Mouse (Mus musculus) MEL (cell line): ENCODE results near the gene Clstn3. TPM values are rescaled to one million over a fixed set of nuclear protein-coding genes. Genes with fewer than 3 reads are reported as not detected.

Experiments
- DNase-seq: peaks from one replicate; pipeline ENCODE4 v3.0.0; 2011; ENCODE audit warnings: low read depth, low spot score
- H3K27ac ChIP-seq: 2 replicates; pipeline ENCODE4 v1.5.1; 2012; ENCODE audit warnings: low read depth, mild to moderate bottlenecking, control low read depth, low read length, moderate library complexity; ENCODE audit not compliant: control insufficient read depth
- H3K27me3 ChIP-seq, 2 experiments: fragments of 150-350 bp in 1 of 2; sonication (generic) in 1 of 2; 2 replicates each; pipeline ENCODE4 v1.6.1; 2012; ENCODE audit warnings: low read length in 2 of 2, mild to moderate bottlenecking in 2 of 2, improper control_type of control experiment in 1 of 2, moderate library complexity in 1 of 2; ENCODE audit not compliant: insufficient read depth in 2 of 2, control insufficient read depth in 1 of 2
- H3K36me3 ChIP-seq, 2 experiments: 2 replicates each; pipeline ENCODE4 v1.6.1; 2012 to 2014; ENCODE audit warnings: low read length in 2 of 2, improper control_type of control experiment in 1 of 2, inconsistent platforms in 1 of 2, mild to moderate bottlenecking in 1 of 2; ENCODE audit not compliant: insufficient read depth in 2 of 2, control insufficient read depth in 1 of 2
- H3K4me1 ChIP-seq, 2 experiments: fragments of 150-350 bp in 1 of 2; sonication (generic) in 1 of 2; 2 replicates each; pipeline ENCODE4 v1.6.1; 2012; ENCODE audit warnings: low read length in 2 of 2, improper control_type of control experiment in 1 of 2, mild to moderate bottlenecking in 1 of 2; ENCODE audit not compliant: insufficient read depth in 2 of 2, control insufficient read depth in 1 of 2
- H3K4me3 ChIP-seq, 2 experiments: fragments of 150-350 bp in 1 of 2; sonication (generic) in 1 of 2; 2 replicates each; pipeline ENCODE4 v1.5.1; 2012; ENCODE audit warnings: low read depth in 2 of 2, low read length in 2 of 2, mild to moderate bottlenecking in 2 of 2, moderate library complexity in 2 of 2, control low read depth in 1 of 2, improper control_type of control experiment in 1 of 2; ENCODE audit not compliant: control insufficient read depth in 1 of 2, insufficient read depth in 1 of 2
- H3K79me2 ChIP-seq: 2 replicates; pipeline ENCODE4 v1.6.1; 2012; ENCODE audit warnings: mild to moderate bottlenecking, low read length, moderate library complexity; ENCODE audit not compliant: control insufficient read depth, poor library complexity, insufficient read depth
- H3K9ac ChIP-seq: 2 replicates; pipeline ENCODE4 v1.6.1; 2012; ENCODE audit warnings: low read depth, mild to moderate bottlenecking, control low read depth, low read length, moderate library complexity; ENCODE audit not compliant: control insufficient read depth, poor library complexity, severe bottlenecking
- H3K9me3 ChIP-seq: fragments of 150-350 bp; sonication (generic); replicated peaks from 2 replicates; pipeline ENCODE4 v1.6.1; 2012; ENCODE audit warnings: mild to moderate bottlenecking, low read length, improper control_type of control experiment, moderate library complexity; ENCODE audit not compliant: insufficient read depth
- BHLHE40 ChIP-seq: IDR thresholded peaks from 2 replicates; pipeline ENCODE4 v1.6.1; 2012; ENCODE audit warnings: low read depth, mild to moderate bottlenecking, inconsistent platforms, low read length, improper control_type of control experiment, borderline replicate concordance
- CHD1 ChIP-seq: IDR thresholded peaks from 2 replicates; pipeline ENCODE4 v1.6.1; 2012; ENCODE audit warnings: low read depth, mild to moderate bottlenecking, inconsistent platforms, low read length, improper control_type of control experiment
- E2F4 ChIP-seq: IDR thresholded peaks from 2 replicates; pipeline ENCODE4 v1.6.1; 2011; ENCODE audit warnings: low read depth, low read length, improper control_type of control experiment, borderline replicate concordance
- ETS1 ChIP-seq: IDR thresholded peaks from 2 replicates; pipeline ENCODE4 v1.6.1; 2012; ENCODE audit warnings: low read depth, mild to moderate bottlenecking, inconsistent platforms, low read length, improper control_type of control experiment, moderate library complexity
- GABPA ChIP-seq: IDR thresholded peaks from 2 replicates; pipeline ENCODE4 v1.6.1; 2012; ENCODE audit warnings: low read depth, mild to moderate bottlenecking, inconsistent platforms, low read length, improper control_type of control experiment, moderate library complexity
- KAT2A ChIP-seq: conservative IDR thresholded peaks from 2 replicates; pipeline ENCODE4 v1.6.1; 2012; ENCODE audit warnings: low read depth, low read length, improper control_type of control experiment, inconsistent platforms
- MAFK ChIP-seq: IDR thresholded peaks from 2 replicates; pipeline ENCODE4 v1.6.1; 2011; ENCODE audit warnings: low read depth, mild to moderate bottlenecking, low read length, improper control_type of control experiment, borderline replicate concordance
- MAZ ChIP-seq: IDR thresholded peaks from 2 replicates; pipeline ENCODE4 v1.6.1; 2012; ENCODE audit warnings: low read depth, mild to moderate bottlenecking, inconsistent platforms, low read length, improper control_type of control experiment
- MYB ChIP-seq: IDR thresholded peaks from 2 replicates; pipeline ENCODE4 v1.6.1; 2011; ENCODE audit warnings: mild to moderate bottlenecking, low read depth, low read length, improper control_type of control experiment
- NELFE ChIP-seq: IDR thresholded peaks from 2 replicates; pipeline ENCODE4 v1.6.1; 2011; ENCODE audit warnings: low read depth, low read length, improper control_type of control experiment
- NRF1 ChIP-seq: IDR thresholded peaks from 2 replicates; pipeline ENCODE4 v1.6.1; 2014; ENCODE audit warnings: low read depth, mild to moderate bottlenecking, inconsistent platforms, low read length, improper control_type of control experiment, moderate library complexity; ENCODE audit not compliant: poor library complexity, insufficient read depth, severe bottlenecking
- POLR2A ChIP-seq, 2 experiments: IDR thresholded peaks; 2 replicates each; pipeline ENCODE4 v1.6.1; 2011 to 2012; ENCODE audit warnings: low read length in 2 of 2, mild to moderate bottlenecking in 2 of 2, control low read depth in 1 of 2, improper control_type of control experiment in 1 of 2, low read depth in 1 of 2, moderate library complexity in 1 of 2; ENCODE audit not compliant: control insufficient read depth in 1 of 2, insufficient read depth in 1 of 2, poor library complexity in 1 of 2
- POLR2AphosphoS2 ChIP-seq: IDR thresholded peaks from 2 replicates; pipeline ENCODE4 v1.6.1; 2011; ENCODE audit warnings: low read length, improper control_type of control experiment
- POLR2AphosphoS5 ChIP-seq: IDR thresholded peaks from 2 replicates; pipeline ENCODE4 v1.6.1; 2012; ENCODE audit warnings: low read depth, borderline replicate concordance, mild to moderate bottlenecking, inconsistent platforms, low read length, moderate library complexity, mixed read lengths
- RAD21 ChIP-seq: IDR thresholded peaks from 2 replicates; pipeline ENCODE4 v1.6.1; 2011; ENCODE audit warnings: mild to moderate bottlenecking, low read depth, low read length, improper control_type of control experiment
- TAL1 ChIP-seq: IDR thresholded peaks from 2 replicates; pipeline ENCODE4 v1.6.1; 2012; ENCODE audit warnings: mild to moderate bottlenecking, inconsistent platforms, low read length, moderate library complexity, mixed read lengths
- ZKSCAN1 ChIP-seq: IDR thresholded peaks from 2 replicates; pipeline ENCODE4 v1.6.1; 2012; ENCODE audit warnings: low read depth, mild to moderate bottlenecking, inconsistent platforms, low read length, improper control_type of control experiment, moderate library complexity
- ZMIZ1 ChIP-seq: IDR thresholded peaks from 2 replicates; pipeline ENCODE4 v1.6.1; 2012; ENCODE audit warnings: low read depth, mild to moderate bottlenecking, inconsistent platforms, low read length, improper control_type of control experiment, moderate library complexity
- ZNF384 ChIP-seq: IDR thresholded peaks from 2 replicates; pipeline ENCODE4 v1.6.1; 2012; ENCODE audit warnings: low read depth, mild to moderate bottlenecking, inconsistent platforms, low read length, improper control_type of control experiment
- polyA plus RNA-seq, 2 experiments: library from polyadenylated mRNA; stranded (reverse) in 1 of 2; unstranded in 1 of 2; fragments of >175 nt in 1 of 2; fragments of >200 nt in 1 of 2; gene quantifications; 2 replicates each; pipeline versions ENCODE4 v1.2.1 to v1.2.4; 2012; ENCODE audit warnings: low replicate concordance in 2 of 2, low read depth in 1 of 2; ENCODE audit not compliant: insufficient read length in 2 of 2, insufficient read depth in 1 of 2, missing spikeins in 1 of 2
- total RNA-seq: library from RNA; depleted of rRNA; stranded (reverse); fragments of 300-350 nt; gene quantifications from 2 replicates; pipeline ENCODE4 v1.2.3, GENCODE M21; 2012

Gene Clstn3
- total and polyA plus RNA-seq, 3 experiments = 51.3 to 59.8 TPM; not detected in 1

- Histone ChIP-seq H3K4me3 (no peak overlapping the region), H3K27me3 (no peaks in the 10 kb centered on the region), H3K9ac (no peak overlapping the region), H3K36me3 (peaks cover 0 to 3% of the 10 kb centered on the region in 2 experiments; a peak in 2 of 4 replicates), H3K4me1 (no peaks in the 10 kb centered on the region), H3K9me3 (no peaks in the 10 kb centered on the region), H3K27ac (no peak overlapping the region), H3K79me2 (no peaks in the 10 kb centered on the region)
- DNase-seq = no peak
- TF ChIP-seq ETS1 (no peak), E2F4 (no peak), POLR2AphosphoS5 (no peak), MYB (no peak), POLR2A (IDR thresholded peaks at IDR 0.05; ENCODE audit: control insufficient read depth in 1 of 2, insufficient read depth in 1 of 2, low read depth in 1 of 2, low read length in 2 of 2, poor library complexity in 1 of 2) (no peak), CHD1 (no peak)
These were observed 28.3 kb downstream of the Clstn3 start for GRCm38 (mm10) chr6:124436245-124436644.

DNA sequence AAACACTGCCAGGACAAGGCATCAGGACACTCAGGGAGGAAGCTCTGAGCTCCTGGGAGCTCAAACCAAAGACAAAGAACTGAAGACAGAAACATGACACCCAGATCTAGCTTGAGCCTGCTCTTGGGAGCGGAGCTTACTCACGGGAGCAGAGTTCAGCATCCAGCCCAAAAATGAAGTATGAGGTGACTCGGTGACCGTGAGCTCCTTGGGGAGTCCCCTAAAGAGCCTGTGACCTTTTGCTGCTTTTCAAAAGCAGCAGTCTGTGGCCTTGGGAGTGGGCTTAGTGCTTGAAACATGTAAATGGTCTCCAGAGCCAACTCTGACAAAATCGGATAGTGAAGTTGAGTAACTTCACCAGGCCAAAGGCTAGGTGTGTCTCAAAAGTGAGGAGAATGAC, 29.4 kb downstream of the Clstn3 start:
- Histone ChIP-seq H3K4me1 (no peaks in the 10 kb centered on the region), H3K36me3 (peaks cover 0 to 2% of the 10 kb centered on the region in 2 experiments; a peak in 2 of 4 replicates), H3K4me3 (no peak overlapping the region), H3K27ac (no peak overlapping the region), H3K9me3 (no peaks in the 10 kb centered on the region), H3K27me3 (no peaks in the 10 kb centered on the region), H3K9ac (no peak overlapping the region)
- DNase-seq = no peak
- TF ChIP-seq TAL1 (no peak), GABPA (no peak), POLR2AphosphoS2 (no peak), NRF1 (no peak), RAD21 (no peak), ZMIZ1 (no peak), POLR2AphosphoS5 (no peak), ZKSCAN1 (no peak), BHLHE40 (no peak), KAT2A (no peak), ETS1 (no peak), NELFE (no peak), MAZ (no peak), ZNF384 (no peak), MAFK (no peak)
- TF ChIP-seq, all 39 proteins: peak for 0
- no peaks in the 10 kb centered on the region for H3K79me2 ChIP-seq
